10 mouse cellular contexts compared by ENCODE assay signal in the genomic region with DNA sequence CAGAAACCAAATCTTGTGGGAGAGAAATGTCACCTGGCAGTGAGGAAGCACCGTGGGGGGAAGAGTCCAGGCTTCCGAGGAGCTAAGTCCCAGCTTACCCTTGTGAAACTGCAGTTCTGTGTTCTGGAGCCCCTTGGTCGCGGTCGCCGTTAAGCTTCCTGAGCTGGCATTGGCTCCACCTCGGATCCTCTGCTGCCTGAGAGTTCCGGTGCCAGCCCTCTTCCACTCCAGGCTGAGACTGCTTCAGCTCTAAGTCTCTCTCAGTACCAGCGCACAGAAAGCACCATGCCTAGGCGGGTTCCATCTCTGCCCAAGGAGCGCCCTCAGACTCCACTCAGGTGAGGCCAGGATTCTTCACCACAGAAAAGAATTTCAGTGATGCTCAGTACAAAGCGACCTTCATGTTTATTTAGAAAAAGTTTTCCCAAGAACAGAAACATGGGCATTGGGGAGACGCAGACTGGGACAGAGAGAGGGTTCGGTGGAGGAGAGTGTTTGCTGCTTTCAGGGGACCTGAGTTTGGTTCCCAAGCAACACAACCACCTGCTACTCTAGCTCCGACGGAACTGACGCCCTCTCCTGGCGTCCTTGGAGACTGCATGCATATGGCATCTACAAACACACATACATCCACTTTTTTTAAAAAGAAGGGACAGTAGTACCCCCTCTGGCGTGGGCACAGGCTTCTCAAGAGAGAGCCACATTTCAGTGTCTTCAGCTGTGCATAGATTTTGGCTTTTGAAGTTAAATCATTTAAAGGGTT. TPM values are rescaled to one million over a fixed set of nuclear protein-coding genes. Genes with fewer than 3 reads are reported as not detected.
DNase-seq lines count a peak whose midpoint lies in the region; ATAC-seq lines count a peak whose summit lies in the region.
"Had no signal": no experiment of that assay in that cellular context is flagged by ENCODE, and none has a peak within 500 bp of the region (broad histone marks: within the 10 kb centered on the region; RNA-seq: fewer than 3 reads in every experiment).

No protein-coding gene starts in this region.

- peak; percentile 38; the same call in 1 of the 2 replicates for ATAC-seq in heart, embryonic 12.5 days (ENCODE audit: insufficient number of reproducible peaks, low FRiP score)

- H3K9me3 ChIP-seq in heart, embryonic 12.5 days (replicated peaks) = no peaks in the 10 kb centered on the region
- no peaks in the 10 kb centered on the region for H3K9me3 ChIP-seq in erythroblast, embryonic 14.5 days (ENCODE audit: control insufficient read depth, low read length)
- H3K9me3 ChIP-seq: limb, embryonic 12.5 days had no signal

- WGBS in heart, embryonic 12.5 days = 61% methylated on average over 19 of the region's 19 CpGs

- peaks cover 17% of the 10 kb centered on the region; the same call in 1 of the 2 replicates for H3K4me1 ChIP-seq in heart, embryonic 12.5 days (replicated peaks)
- peaks cover 78% of the 10 kb centered on the region for H3K4me1 ChIP-seq in erythroblast, embryonic 14.5 days (ENCODE audit: control insufficient read depth)

- peak overlapping the region; percentile 15; the same call in 1 of the 2 replicates for H3K4me2 ChIP-seq in heart, embryonic 12.5 days
- H3K4me2 ChIP-seq: limb, embryonic 12.5 days had no signal

- H3K27me3 ChIP-seq in heart, embryonic 12.5 days (replicated peaks) = peaks cover 21% of the 10 kb centered on the region
- H3K27me3 ChIP-seq in erythroblast, embryonic 14.5 days (ENCODE audit: control insufficient read depth) = no peaks in the 10 kb centered on the region

- no peak for DNase-seq in heart, postnatal 4 days
- DNase-seq in spleen, adult 12 weeks (ENCODE audit: low spot score) = peak; percentile 57
- DNase-seq in spleen, adult 18-20 months = no peak
- DNase-seq in spleen, postnatal 14 days (ENCODE audit: low spot score in 2 of 2) = peak; percentile 40 to 52
- DNase-seq in cerebellum, adult 11 months = no peak
- DNase-seq in adrenal gland, postnatal 10 days = no peak
- DNase-seq: cerebellum, adult 8-10 months had no signal

- no peak overlapping the region for H3K4me3 ChIP-seq in heart, embryonic 12.5 days
- peak overlapping the region; percentile 50 for H3K4me3 ChIP-seq in erythroblast, embryonic 14.5 days (replicated peaks)
- H3K4me3 ChIP-seq: limb, embryonic 12.5 days had no signal

- peaks cover 7% of the 10 kb centered on the region; the same call in 1 of the 2 replicates for H3K36me3 ChIP-seq in heart, embryonic 12.5 days
- peaks cover 45% of the 10 kb centered on the region for H3K36me3 ChIP-seq in erythroblast, embryonic 14.5 days (ENCODE audit: control insufficient read depth)

- H3K27ac ChIP-seq in heart, embryonic 12.5 days (ENCODE audit: poor library complexity, severe bottlenecking) = no peak overlapping the region
- H3K27ac ChIP-seq: limb, embryonic 12.5 days had no signal

- H3K9ac ChIP-seq in heart, embryonic 12.5 days = no peak overlapping the region
- H3K9ac ChIP-seq: limb, embryonic 12.5 days had no signal

RNA-seq across cellular contexts. Expression of a gene that starts 6.2 kb away (rescaled TPM):
- polyA plus RNA-seq in heart, embryonic 12.5 days (2016; fragmentation: Nextera tagmentation; extraction: Ambion mirVana) = 11.0 and 12.3 TPM in 2 replicates
- 10 to 100 TPM; 17.5 to 18.2 TPM for total RNA-seq in heart, postnatal 4 days (2021)
- 0.63 and 3.0 TPM in 2 replicates for polyA plus RNA-seq in erythroblast, embryonic 14.5 days (2012)
- total RNA-seq in adrenal gland, postnatal 10 days (2021) = 10 to 100 TPM; 18.3 to 19.9 TPM

RNA-seq across cellular contexts. Expression of a gene that starts 39.7 kb away (rescaled TPM):
- polyA plus RNA-seq in heart, embryonic 12.5 days (2016; fragmentation: Nextera tagmentation; extraction: Ambion mirVana) = 4.8 and 6.0 TPM in 2 replicates
- total RNA-seq in heart, postnatal 4 days (2021) = 1 to 10 TPM; 4.3 to 4.6 TPM
- 0.40 and 0.45 TPM in 2 replicates for polyA plus RNA-seq in erythroblast, embryonic 14.5 days (2012)
- total RNA-seq in adrenal gland, postnatal 10 days (2021) = 1 to 10 TPM; 8.0 to 9.1 TPM

Comparison
In these comparisons a context has a peak if more than half of its experiments do, and no peak if none do; other contexts are left out.
1. DNase-seq: peak in spleen, adult 12 weeks (single experiment) and spleen, postnatal 14 days (2 of 2); none in heart, postnatal 4 days (single experiment), spleen, adult 18-20 months (0 of 2), cerebellum, adult 11 months (single experiment) and adrenal gland, postnatal 10 days (single experiment).